Mouse (Mus musculus): ENCODE results near the gene Pik3ap1. TPM values are rescaled to one million over a fixed set of nuclear protein-coding genes. Genes with fewer than 3 reads are reported as not detected.

The Pik3ap1 gene
- polyA plus RNA-seq, 1 experiment from 2014 or later = 21.8 TPM

DNA sequence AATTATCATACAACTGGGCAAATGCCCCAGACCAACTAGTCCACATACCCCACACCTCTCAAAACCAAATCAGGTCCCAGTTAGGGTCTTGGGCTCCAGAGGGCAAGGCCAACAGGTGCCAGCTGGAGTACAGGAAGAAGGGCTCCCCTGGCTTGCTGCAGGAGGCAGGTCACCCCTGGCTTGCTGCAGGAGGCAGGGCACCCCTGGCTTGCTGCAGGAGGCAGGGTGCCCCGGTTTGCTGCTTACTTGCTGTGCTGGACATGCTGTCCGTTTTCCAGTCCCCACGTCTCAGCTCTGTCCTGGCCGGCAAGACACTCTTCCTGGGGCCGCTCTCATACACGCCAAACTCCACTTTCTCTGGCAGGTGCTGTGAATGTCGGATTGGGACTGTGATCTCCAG is 97.7 kb downstream of the Pik3ap1 start:
- Histone ChIP-seq H3K36me3 (replicated peaks; ENCODE audit: insufficient read depth, low read length) (peaks cover 53% of the 10 kb centered on the region), H3K4me3 (ENCODE audit: low read depth, low read length) (no peak overlapping the region), H3K4me2 (ENCODE audit: low read depth, low read length) (no peak overlapping the region), H3K9ac (replicated peaks) (no peak overlapping the region), H3K9me3 (ENCODE audit: low read length) (no peaks in the 10 kb centered on the region), H3K4me1 (ENCODE audit: insufficient read depth) (no peaks in the 10 kb centered on the region), H3K27me3 (ENCODE audit: insufficient read depth, low read length) (no peaks in the 10 kb centered on the region), H3K27ac (ENCODE audit: low read depth) (no peak overlapping the region)
- no peak for ATAC-seq
- TF ChIP-seq EP300 (IDR thresholded peaks at IDR 0.05; ENCODE audit: low read depth) (no peak), CTCF (IDR thresholded peaks at IDR 0.05; ENCODE audit: low read depth) (no peak)
- DNase-seq = no peak
- 75% methylated on average over 7 of the region's 7 CpGs for WGBS (ENCODE audit: insufficient replicate concordance)

DNA sequence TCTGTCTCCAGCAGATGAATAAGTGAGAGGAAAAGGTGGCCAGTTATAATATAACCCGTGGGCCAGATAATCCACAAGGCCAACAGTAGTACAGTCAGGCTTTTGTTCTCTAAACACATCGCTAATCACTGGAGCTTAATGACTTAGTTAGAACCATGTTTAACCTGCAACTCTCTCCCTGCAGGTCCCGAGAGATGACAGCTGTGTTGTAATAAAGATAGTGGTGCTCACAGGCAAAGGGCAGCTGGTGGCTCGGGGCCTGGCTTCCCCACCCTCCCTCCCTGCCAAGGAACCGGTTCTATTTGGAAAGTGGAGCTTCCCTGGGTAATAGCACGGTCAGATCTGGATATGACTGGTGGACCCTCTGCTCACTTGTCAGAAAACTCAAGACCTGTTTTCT is 100.4 kb downstream of the Pik3ap1 start:
- no peak overlapping the region for H3K4me2 ChIP-seq (ENCODE audit: low read depth, low read length)
- TF ChIP-seq CTCF (IDR thresholded peaks at IDR 0.05; ENCODE audit: low read depth) = no peak
- TF ChIP-seq EP300 (IDR thresholded peaks at IDR 0.05; ENCODE audit: low read depth) = no peak
- ATAC-seq = no peak
- H3K36me3 ChIP-seq (replicated peaks; ENCODE audit: insufficient read depth, low read length) = peaks cover 63% of the 10 kb centered on the region
- no peak overlapping the region for H3K27ac ChIP-seq (ENCODE audit: low read depth)
- no peak for DNase-seq
- no peaks in the 10 kb centered on the region for H3K4me1 ChIP-seq (ENCODE audit: insufficient read depth)
- no peaks in the 10 kb centered on the region for H3K9me3 ChIP-seq (ENCODE audit: low read length)
- no peak overlapping the region for H3K9ac ChIP-seq (replicated peaks)
- no peaks in the 10 kb centered on the region for H3K27me3 ChIP-seq (ENCODE audit: insufficient read depth, low read length)
- 52% methylated on average over 6 of the region's 6 CpGs for WGBS (ENCODE audit: insufficient replicate concordance)
- no peak overlapping the region for H3K4me3 ChIP-seq (ENCODE audit: low read depth, low read length)

DNA sequence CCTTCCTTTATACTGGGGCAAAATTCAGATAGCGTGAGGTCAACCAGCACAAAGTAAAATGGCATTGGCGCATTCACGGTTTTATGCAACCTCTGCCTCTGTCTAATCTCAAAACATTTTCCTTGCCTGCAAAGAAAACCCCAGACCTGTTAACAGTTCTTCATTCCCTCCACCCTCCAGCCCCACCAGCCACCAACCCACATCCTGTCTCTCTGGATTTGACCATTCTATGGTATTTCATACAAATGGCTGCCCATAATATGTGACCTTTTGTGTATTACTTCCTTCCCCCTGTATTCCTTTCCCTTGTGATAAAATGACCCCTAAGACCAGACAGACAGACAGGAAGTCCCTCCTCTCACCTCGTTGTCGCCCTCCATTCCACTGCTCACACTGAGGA is 102.2 kb downstream of the Pik3ap1 start:
- Histone ChIP-seq H3K4me3 (ENCODE audit: low read depth, low read length) (no peak overlapping the region), H3K27ac (ENCODE audit: low read depth) (no peak overlapping the region), H3K4me1 (ENCODE audit: insufficient read depth) (no peaks in the 10 kb centered on the region), H3K36me3 (replicated peaks; ENCODE audit: insufficient read depth, low read length) (peaks cover 56% of the 10 kb centered on the region), H3K27me3 (ENCODE audit: insufficient read depth, low read length) (no peaks in the 10 kb centered on the region), H3K4me2 (ENCODE audit: low read depth, low read length) (no peak overlapping the region), H3K9ac (replicated peaks) (no peak overlapping the region), H3K9me3 (ENCODE audit: low read length) (no peaks in the 10 kb centered on the region)
- no peak for ATAC-seq
- no peak for DNase-seq
- no peak for TF ChIP-seq EP300 (IDR thresholded peaks at IDR 0.05; ENCODE audit: low read depth)
- no peak for TF ChIP-seq CTCF (IDR thresholded peaks at IDR 0.05; ENCODE audit: low read depth)
- 35% methylated on average over 5 of the region's 5 CpGs for WGBS (ENCODE audit: insufficient replicate concordance)

DNA sequence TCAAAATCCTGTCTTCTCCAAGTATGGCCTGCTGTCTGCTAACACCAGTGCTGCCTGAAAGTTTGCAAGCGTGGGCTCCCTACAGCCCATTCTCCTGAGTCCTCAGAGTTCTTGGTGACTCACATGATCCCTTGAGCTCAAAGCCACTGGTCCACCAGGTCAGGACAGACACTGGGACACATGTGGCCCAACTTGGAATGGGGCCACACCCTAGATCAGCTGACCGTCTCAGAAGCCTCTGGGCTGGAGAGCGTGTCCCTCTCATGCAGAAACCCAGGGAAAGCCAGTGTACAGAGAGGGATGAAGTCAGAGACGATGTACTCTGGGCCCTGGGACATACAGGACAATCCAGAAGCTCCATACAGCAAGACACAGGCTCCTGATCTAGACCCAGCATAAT is 102.7 kb downstream of the Pik3ap1 start:
- no peak overlapping the region for H3K9ac ChIP-seq (replicated peaks)
- no peaks in the 10 kb centered on the region for H3K27me3 ChIP-seq (ENCODE audit: insufficient read depth, low read length)
- H3K36me3 ChIP-seq (replicated peaks; ENCODE audit: insufficient read depth, low read length) = peaks cover 55% of the 10 kb centered on the region
- ATAC-seq (no peak), DNase-seq (no peak)
- H3K4me2 ChIP-seq (ENCODE audit: low read depth, low read length) = no peak overlapping the region
- no peaks in the 10 kb centered on the region for H3K9me3 ChIP-seq (ENCODE audit: low read length)
- H3K4me3 ChIP-seq (ENCODE audit: low read depth, low read length) = no peak overlapping the region
- H3K4me1 ChIP-seq (ENCODE audit: insufficient read depth) = no peaks in the 10 kb centered on the region
- WGBS (ENCODE audit: insufficient replicate concordance) = 71% methylated on average over 4 of the region's 4 CpGs
- no peak overlapping the region for H3K27ac ChIP-seq (ENCODE audit: low read depth)
- TF ChIP-seq CTCF (IDR thresholded peaks at IDR 0.05; ENCODE audit: low read depth) (no peak), EP300 (IDR thresholded peaks at IDR 0.05; ENCODE audit: low read depth) (no peak)

DNA sequence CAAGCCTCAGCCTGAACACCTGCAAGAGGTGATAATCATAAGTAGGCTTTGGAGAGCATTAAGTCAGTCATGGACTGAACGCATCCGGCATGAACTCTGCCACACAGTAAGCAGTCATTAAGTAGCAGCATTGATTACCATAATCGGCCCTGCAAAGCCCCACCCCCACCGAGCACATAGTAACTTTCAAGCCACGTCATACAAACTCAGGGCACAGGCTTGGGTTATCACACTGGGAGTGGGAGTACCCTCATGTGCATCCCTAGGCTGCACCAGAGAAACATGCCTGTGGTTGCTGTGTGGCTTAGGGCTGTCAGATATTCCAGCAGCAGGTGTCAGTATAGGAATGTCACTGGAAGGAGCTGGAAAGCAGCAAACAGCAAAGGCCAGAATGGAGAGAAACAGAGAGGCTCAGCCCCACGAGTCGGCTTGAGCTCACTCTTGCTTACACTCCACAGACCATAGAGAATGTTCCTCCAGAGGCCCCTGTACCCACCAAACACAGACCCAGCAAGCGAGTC is 105.1 kb downstream of the Pik3ap1 start:
- H3K4me1 ChIP-seq (ENCODE audit: insufficient read depth) = peaks cover 6% of the 10 kb centered on the region
- no peaks in the 10 kb centered on the region for H3K27me3 ChIP-seq (ENCODE audit: insufficient read depth, low read length)
- TF ChIP-seq CTCF (IDR thresholded peaks at IDR 0.05; ENCODE audit: low read depth) = no peak
- no peak for TF ChIP-seq EP300 (IDR thresholded peaks at IDR 0.05; ENCODE audit: low read depth)
- DNase-seq (no peak), ATAC-seq (no peak)
- peaks cover 47% of the 10 kb centered on the region for H3K36me3 ChIP-seq (replicated peaks; ENCODE audit: insufficient read depth, low read length)
- WGBS (ENCODE audit: insufficient replicate concordance) = 62% methylated on average over 8 of the region's 8 CpGs
- no peak overlapping the region for H3K4me3 ChIP-seq (ENCODE audit: low read depth, low read length)
- no peaks in the 10 kb centered on the region for H3K9me3 ChIP-seq (ENCODE audit: low read length)
- no peak overlapping the region for H3K27ac ChIP-seq (ENCODE audit: low read depth)
- H3K9ac ChIP-seq (replicated peaks) = no peak overlapping the region
- H3K4me2 ChIP-seq (ENCODE audit: low read depth, low read length) = no peak overlapping the region

DNA sequence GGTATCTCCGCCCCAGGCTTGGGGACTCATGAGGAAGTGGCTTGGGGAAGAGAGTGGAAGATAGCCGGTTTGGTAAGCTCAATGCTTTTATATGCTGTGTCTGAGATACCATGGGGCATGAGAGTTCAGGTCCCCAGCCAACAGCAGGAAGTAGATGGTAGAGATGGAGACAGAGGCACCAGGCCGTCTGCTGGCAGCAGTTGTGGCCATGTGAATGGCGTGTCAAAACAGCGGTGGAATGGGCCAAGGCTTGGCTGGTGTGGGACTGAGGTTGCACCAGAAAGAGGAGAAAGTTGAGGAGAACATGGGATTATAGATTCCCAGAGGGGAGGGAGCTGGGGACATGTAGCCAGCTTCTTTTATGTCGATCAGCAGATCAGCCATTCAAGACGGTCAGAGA is 106.3 kb downstream of the Pik3ap1 start:
- H3K36me3 ChIP-seq (replicated peaks; ENCODE audit: insufficient read depth, low read length) = peaks cover 46% of the 10 kb centered on the region
- no peak overlapping the region for H3K4me2 ChIP-seq (ENCODE audit: low read depth, low read length)
- H3K4me3 ChIP-seq (ENCODE audit: low read depth, low read length) = no peak overlapping the region
- ATAC-seq (no peak), DNase-seq (no peak)
- H3K27ac ChIP-seq (ENCODE audit: low read depth) = no peak overlapping the region
- no peak for TF ChIP-seq CTCF (IDR thresholded peaks at IDR 0.05; ENCODE audit: low read depth)
- TF ChIP-seq EP300 (IDR thresholded peaks at IDR 0.05; ENCODE audit: low read depth) = no peak
- 67% methylated on average over 7 of the region's 7 CpGs for WGBS (ENCODE audit: insufficient replicate concordance)
- no peak overlapping the region for H3K9ac ChIP-seq (replicated peaks)
- no peaks in the 10 kb centered on the region for H3K9me3 ChIP-seq (ENCODE audit: low read length)
- no peaks in the 10 kb centered on the region for H3K27me3 ChIP-seq (ENCODE audit: insufficient read depth, low read length)
- H3K4me1 ChIP-seq (ENCODE audit: insufficient read depth) = peaks cover 7% of the 10 kb centered on the region

DNA sequence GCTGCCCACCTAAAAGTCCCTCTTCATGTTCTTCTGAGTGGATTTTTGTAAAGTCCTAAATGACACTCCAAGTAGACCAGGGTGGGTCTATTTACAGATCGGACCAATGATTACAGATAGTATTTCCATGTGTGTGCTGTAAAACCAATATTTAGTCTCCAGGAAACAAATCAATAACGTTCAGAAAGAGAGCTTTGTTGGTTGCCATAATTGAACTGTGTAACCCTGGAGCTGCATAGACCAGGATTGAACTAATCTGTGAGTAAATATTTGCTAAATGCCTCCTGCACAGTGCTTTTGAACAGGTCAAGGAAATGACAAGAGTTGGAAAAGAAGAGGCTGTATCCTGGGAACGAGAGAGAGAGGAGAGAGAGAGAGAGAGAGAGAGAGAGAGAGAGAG is 109.3 kb downstream of the Pik3ap1 start:
- Histone ChIP-seq H3K27me3 (ENCODE audit: insufficient read depth, low read length) (no peaks in the 10 kb centered on the region), H3K4me3 (ENCODE audit: low read depth, low read length) (no peak overlapping the region), H3K4me2 (ENCODE audit: low read depth, low read length) (peak overlapping the region; percentile 30; the same call in 1 of the 2 replicates), H3K4me1 (ENCODE audit: insufficient read depth) (peaks cover 7% of the 10 kb centered on the region), H3K27ac (ENCODE audit: low read depth) (peak overlapping the region; percentile 49), H3K36me3 (replicated peaks; ENCODE audit: insufficient read depth, low read length) (peaks cover 30% of the 10 kb centered on the region), H3K9me3 (ENCODE audit: low read length) (no peaks in the 10 kb centered on the region), H3K9ac (replicated peaks) (no peak overlapping the region)
- TF ChIP-seq EP300 (IDR thresholded peaks at IDR 0.05; ENCODE audit: low read depth) (no peak), CTCF (IDR thresholded peaks at IDR 0.05; ENCODE audit: low read depth) (no peak)
- ATAC-seq (peak; percentile 84), DNase-seq (no peak)
- 62% methylated on average over 3 of the region's 3 CpGs for WGBS (ENCODE audit: insufficient replicate concordance)
